In genomic region chr4:147904313-147905089, GRCm38 (mm10) we compare ENCODE assay signal across 8 mouse cellular contexts. TPM values are rescaled to one million over a fixed set of nuclear protein-coding genes. Genes with fewer than 3 reads are reported as not detected.
DNase-seq lines count a peak whose midpoint lies in the region; ATAC-seq and TF ChIP-seq lines count a peak whose summit lies in the region.

Mfn2 (minus strand) TSS chr4:147904704.

- peaks cover 39% of the 10 kb centered on the region for H3K36me3 ChIP-seq in megakaryocyte, embryonic 14.5 days (replicated peaks; ENCODE audit: low read length)

- TF ChIP-seq CTCF in cortical plate, adult 2 months (IDR thresholded peaks at IDR 0.05; ENCODE audit: extremely low read depth, insufficient read depth, low read length) = no peak

- H3K9me3 ChIP-seq in megakaryocyte, embryonic 14.5 days = no peaks in the 10 kb centered on the region

- ATAC-seq in activated CD4-positive, CD25-positive, alpha-beta regulatory T cell, adult 4 months = peak; percentile 90

- DNase-seq in gastrocnemius, adult 8-10 months (ENCODE audit: low spot score in 2 of 2) = peak; percentile 86 to 89
- DNase-seq in hindlimb bud, embryonic 11.5 days (ENCODE audit: extremely low spot score, low read depth, low spot score) = peak; percentile 73
- peak; percentile 87 to 91 for DNase-seq in left cerebral cortex, adult 8-10 months (ENCODE audit: low spot score in 2 of 2)
- DNase-seq in right cerebral cortex, postnatal 10 days (ENCODE audit: low spot score in 2 of 2) = peak; percentile 94 to 95
- DNase-seq in urinary bladder, postnatal 25 days (ENCODE audit: low spot score) = peak; percentile 84

- peaks cover 9% of the 10 kb centered on the region; the same call in 1 of the 2 replicates for H3K4me1 ChIP-seq in cortical plate, adult 2 months (ENCODE audit: control insufficient read depth, insufficient read depth, low read length)
- peaks cover 48% of the 10 kb centered on the region for H3K4me1 ChIP-seq in megakaryocyte, embryonic 14.5 days

- peak within 1 kb of the TSS; percentile 98 for H3K27ac ChIP-seq in cortical plate, adult 2 months (ENCODE audit: insufficient read depth, low read length)

- peak; percentile 44; the same call in 1 of the 2 replicates for TF ChIP-seq POLR2A in cortical plate, adult 2 months (IDR thresholded peaks at IDR 0.05; ENCODE audit: extremely low read depth, insufficient read depth, low read length)

- peaks cover 2% of the 10 kb centered on the region for H3K27me3 ChIP-seq in megakaryocyte, embryonic 14.5 days (replicated peaks)

- peak within 1 kb of the TSS; percentile 67 for H3K4me3 ChIP-seq in cortical plate, adult 2 months (ENCODE audit: insufficient read depth, low read length)
- peak within 1 kb of the TSS; percentile 98 for H3K4me3 ChIP-seq in megakaryocyte, embryonic 14.5 days (replicated peaks)

RNA-seq across cellular contexts. Expression of gene Mfn2, which starts in this region (rescaled TPM):
- 10 to 100 TPM; 17.2 to 23.9 TPM for polyA plus RNA-seq in activated CD4-positive, CD25-positive, alpha-beta regulatory T cell, adult 4 months (2017; shearing (Covaris generic))
- 101 and 105 TPM in 2 replicates for polyA plus RNA-seq in cortical plate, adult 2 months (2012; rRNA removed)
- total RNA-seq in gastrocnemius, adult 8-10 months (2022) = 100 to 1,000 TPM; 389 to 516 (median 444) TPM
- 100 to 1,000 TPM; 181 to 227 (median 209) TPM for total RNA-seq in left cerebral cortex, adult 8-10 months (2022)
- 19.0 and 25.4 TPM in 2 replicates for polyA plus RNA-seq in megakaryocyte, embryonic 14.5 days (2012; ENCODE audit: insufficient read depth, low replicate concordance)

Comparison
In these comparisons a context has a peak if more than half of its experiments do, and no peak if none do; other contexts are left out.
1. Peak in every context shown above with its lines: DNase-seq, ATAC-seq, H3K4me3 ChIP-seq and H3K27ac ChIP-seq.